Mouse (Mus musculus) left cerebral cortex, postnatal 4 days (tissue): ENCODE results near the gene Cdkal1. TPM values are rescaled to one million over a fixed set of nuclear protein-coding genes. Genes with fewer than 3 reads are reported as not detected.
A peak's percentile ranks its signal among the peaks of the same experiment; 100 is the strongest.

Source experiments
- DNase-seq: peaks from one replicate; pipeline ENCODE4 v3.0.0-alpha.2; 2022
- intact Hi-C: fragments of 180-260 bp; cut with DNase I; formaldehyde crosslinking; loops from one replicate; pipeline ENCODE4 v1.15.1; 2025
- total RNA-seq, 2 experiments: library from RNA; stranded (reverse); gene quantifications; 2 replicates each; pipeline ENCODE4 v1.2.3; 2021

Gene Cdkal1
- total RNA-seq, 2 experiments from 2014 or later, result 18.8 to 22.1 TPM

GRCm38 (mm10) chr13:29221646-29222045 lies 633.8 kb downstream of the Cdkal1 start:
- intact Hi-C loops, result no loop called here
- DNase-seq, result no peak

- DNase-seq, result no peak
- intact Hi-C loops, result no loop called here
Observed at GRCm38 (mm10) chr13:29218594-29219230, 636.8 kb downstream of the Cdkal1 start.

- intact Hi-C loops, result no loop called here
- no peak for DNase-seq
Observed at GRCm38 (mm10) chr13:29210159-29211021, 645.1 kb downstream of the Cdkal1 start.

- intact Hi-C loops, result no loop called here
- no peak for DNase-seq
Observed at GRCm38 (mm10) chr13:29208749-29209148, 646.7 kb downstream of the Cdkal1 start.

GRCm38 (mm10) chr13:29203856-29204255 lies 651.6 kb downstream of the Cdkal1 start:
- DNase-seq, result no peak
- intact Hi-C loops, result no loop called here

- intact Hi-C loops, result no loop called here
- no peak for DNase-seq
Observed at GRCm38 (mm10) chr13:29203426-29203825, 652.0 kb downstream of the Cdkal1 start.

- intact Hi-C loops, result no loop called here
- DNase-seq, result peak; percentile 16
Observed at GRCm38 (mm10) chr13:29202562-29202961, 652.9 kb downstream of the Cdkal1 start.

- intact Hi-C loops, result loop anchor here (5.0 kb wide), 1 partner anchor 242 kb away; no protein-coding TSS in a partner anchor
- no peak for DNase-seq
Observed at GRCm38 (mm10) chr13:29199679-29200078, 655.8 kb downstream of the Cdkal1 start.

- DNase-seq, result peak; percentile 16
- intact Hi-C loops, result loop anchor here (5.0 kb wide), 1 partner anchor 240 kb away; no protein-coding TSS in a partner anchor
Observed at GRCm38 (mm10) chr13:29196798-29197498, 658.5 kb downstream of the Cdkal1 start.

- no peak for DNase-seq
- intact Hi-C loops, result loop anchor here (5.0 kb wide), 1 partner anchor 238 kb away; no protein-coding TSS in a partner anchor
Observed at GRCm38 (mm10) chr13:29195722-29196121, 659.8 kb downstream of the Cdkal1 start.

- intact Hi-C loops, result loop anchor here (5.0 kb wide), 1 partner anchor 238 kb away; no protein-coding TSS in a partner anchor
- no peak for DNase-seq
Observed at GRCm38 (mm10) chr13:29194946-29195345, 660.5 kb downstream of the Cdkal1 start.

- DNase-seq, result no peak
- intact Hi-C loops, result no loop called here
Observed at GRCm38 (mm10) chr13:29192697-29193096, 662.8 kb downstream of the Cdkal1 start.

- no peak for DNase-seq
- intact Hi-C loops, result no loop called here
Observed at GRCm38 (mm10) chr13:29190548-29190947, 664.9 kb downstream of the Cdkal1 start.

- no peak for DNase-seq
- intact Hi-C loops, result no loop called here
Observed at GRCm38 (mm10) chr13:29186748-29187147, 668.7 kb downstream of the Cdkal1 start.

- intact Hi-C loops, result no loop called here
- DNase-seq, result no peak
Observed at GRCm38 (mm10) chr13:29185545-29185944, 669.9 kb downstream of the Cdkal1 start.

- intact Hi-C loops, result no loop called here
- DNase-seq, result no peak
Observed at GRCm38 (mm10) chr13:29184545-29184944, 670.9 kb downstream of the Cdkal1 start.

GRCm38 (mm10) chr13:29179861-29180260 lies 675.6 kb downstream of the Cdkal1 start:
- DNase-seq, result no peak
- intact Hi-C loops, result no loop called here

GRCm38 (mm10) chr13:29179260-29179659 lies 676.2 kb downstream of the Cdkal1 start:
- DNase-seq, result no peak
- intact Hi-C loops, result no loop called here

GRCm38 (mm10) chr13:29177889-29178486 lies 677.5 kb downstream of the Cdkal1 start:
- intact Hi-C loops, result no loop called here
- DNase-seq, result no peak

GRCm38 (mm10) chr13:29169356-29169755 lies 686.1 kb downstream of the Cdkal1 start:
- intact Hi-C loops, result no loop called here
- no peak for DNase-seq
